Mouse (Mus musculus): ENCODE data around the gene Gm12248. TPM values are rescaled to one million over a fixed set of nuclear protein-coding genes. Genes with fewer than 3 reads are reported as not detected.

Gm12248 gene
- polyA plus RNA-seq, 1 experiment from 2014 or later = not detected

DNA sequence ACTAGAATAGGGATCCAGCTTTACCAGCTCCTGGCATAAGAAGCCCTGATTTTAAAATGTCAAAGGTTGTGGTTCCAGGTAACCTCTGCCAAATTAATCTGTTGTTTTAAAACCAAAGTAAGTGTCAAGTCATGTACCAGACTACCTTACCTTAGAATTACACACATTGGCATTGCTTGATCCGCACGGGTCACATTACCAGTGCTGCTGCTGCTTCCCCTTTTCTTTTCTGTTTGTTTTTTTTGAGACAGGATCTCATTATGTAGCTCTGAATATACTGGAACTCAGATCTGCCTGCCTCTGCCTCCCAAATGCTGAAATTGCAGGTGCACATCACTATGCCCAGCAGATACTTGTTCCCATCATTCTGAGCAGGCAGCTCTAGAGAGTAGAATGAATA is 63.1 kb downstream of the Gm12248 start:
- Histone ChIP-seq H3K27ac (ENCODE audit: low read depth, low read length) (no peak overlapping the region), H3K9ac (ENCODE audit: low read depth, low read length) (no peak overlapping the region), H3K4me3 (ENCODE audit: low read depth, low read length) (no peak overlapping the region), H3K4me1 (replicated peaks; ENCODE audit: control insufficient read depth, insufficient read depth, low read length) (peaks cover 9% of the 10 kb centered on the region), H3K27me3 (replicated peaks; ENCODE audit: control insufficient read depth, insufficient read depth, low read length) (no peaks in the 10 kb centered on the region), H3K4me2 (replicated peaks; ENCODE audit: low read depth) (no peak overlapping the region), H3K36me3 (ENCODE audit: control insufficient read depth, insufficient read depth) (no peaks in the 10 kb centered on the region), H3K9me3 (ENCODE audit: control insufficient read depth) (no peaks in the 10 kb centered on the region)
- WGBS = 69% methylated on average over 2 of the region's 2 CpGs
- ATAC-seq = no peak
- no peak for TF ChIP-seq CTCF (IDR thresholded peaks at IDR 0.05; ENCODE audit: low read depth)

DNA sequence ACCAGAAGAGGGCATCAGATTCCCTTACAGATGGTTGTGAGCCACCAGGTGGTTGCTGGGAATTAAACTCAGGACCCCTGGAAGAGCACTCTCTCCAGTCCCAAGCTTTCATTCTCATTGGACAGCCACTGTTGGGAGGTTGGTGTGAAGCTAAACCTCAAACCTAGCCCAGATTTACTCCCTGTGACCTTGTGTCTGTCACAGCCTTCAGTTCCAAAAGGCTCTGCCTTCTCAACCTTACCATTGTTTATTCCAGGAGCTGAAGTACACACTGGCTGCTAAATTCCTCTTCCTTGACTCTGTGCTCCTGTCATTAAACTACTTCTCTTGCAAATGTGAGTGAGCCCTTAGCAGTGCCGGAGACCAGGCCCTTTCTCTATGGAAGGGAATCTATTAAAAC is 64.0 kb downstream of the Gm12248 start:
- Histone ChIP-seq H3K4me3 (ENCODE audit: low read depth, low read length) (no peak overlapping the region), H3K4me2 (replicated peaks; ENCODE audit: low read depth) (no peak overlapping the region), H3K4me1 (replicated peaks; ENCODE audit: control insufficient read depth, insufficient read depth, low read length) (peaks cover 9% of the 10 kb centered on the region), H3K27ac (ENCODE audit: low read depth, low read length) (no peak overlapping the region), H3K9me3 (ENCODE audit: control insufficient read depth) (no peaks in the 10 kb centered on the region), H3K36me3 (ENCODE audit: control insufficient read depth, insufficient read depth) (no peaks in the 10 kb centered on the region), H3K27me3 (replicated peaks; ENCODE audit: control insufficient read depth, insufficient read depth, low read length) (no peaks in the 10 kb centered on the region), H3K9ac (ENCODE audit: low read depth, low read length) (no peak overlapping the region)
- no peak for ATAC-seq
- 77% methylated on average over 1 of the region's 1 CpGs for WGBS
- TF ChIP-seq CTCF (IDR thresholded peaks at IDR 0.05; ENCODE audit: low read depth) = no peak

DNA sequence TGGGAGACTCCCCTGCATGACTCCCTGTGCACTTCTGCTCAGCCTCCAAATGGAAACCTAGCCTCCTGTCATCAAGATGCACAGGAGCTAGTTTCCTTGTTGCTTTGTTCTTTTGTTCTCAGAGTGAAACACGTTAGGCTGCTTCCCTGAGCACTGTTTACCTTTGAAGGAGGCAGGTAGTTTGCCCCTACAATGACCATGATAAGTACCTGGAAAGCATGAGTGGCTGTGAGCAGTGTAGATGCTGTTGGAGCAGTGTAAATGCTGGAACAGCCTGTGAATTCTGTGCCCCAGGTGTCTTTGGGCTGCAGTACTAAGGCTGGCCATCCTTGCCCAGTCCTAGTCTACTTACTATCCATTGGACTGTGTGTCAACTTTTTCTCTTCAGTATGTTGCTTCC is 66.1 kb downstream of the Gm12248 start:
- H3K27ac ChIP-seq (ENCODE audit: low read depth, low read length) = no peak overlapping the region
- H3K27me3 ChIP-seq (replicated peaks; ENCODE audit: control insufficient read depth, insufficient read depth, low read length) = no peaks in the 10 kb centered on the region
- H3K9ac ChIP-seq (ENCODE audit: low read depth, low read length) = no peak overlapping the region
- H3K4me2 ChIP-seq (replicated peaks; ENCODE audit: low read depth) = no peak overlapping the region
- H3K4me1 ChIP-seq (replicated peaks; ENCODE audit: control insufficient read depth, insufficient read depth, low read length) = peaks cover 5% of the 10 kb centered on the region; the same call in 1 of the 2 replicates
- H3K4me3 ChIP-seq (ENCODE audit: low read depth, low read length) = no peak overlapping the region
- no peak for TF ChIP-seq CTCF (IDR thresholded peaks at IDR 0.05; ENCODE audit: low read depth)
- 33% methylated on average over 1 of the region's 1 CpGs for WGBS
- no peaks in the 10 kb centered on the region for H3K9me3 ChIP-seq (ENCODE audit: control insufficient read depth)
- no peak; the same call in 1 of the 2 replicates for ATAC-seq
- H3K36me3 ChIP-seq (ENCODE audit: control insufficient read depth, insufficient read depth) = no peaks in the 10 kb centered on the region

DNA sequence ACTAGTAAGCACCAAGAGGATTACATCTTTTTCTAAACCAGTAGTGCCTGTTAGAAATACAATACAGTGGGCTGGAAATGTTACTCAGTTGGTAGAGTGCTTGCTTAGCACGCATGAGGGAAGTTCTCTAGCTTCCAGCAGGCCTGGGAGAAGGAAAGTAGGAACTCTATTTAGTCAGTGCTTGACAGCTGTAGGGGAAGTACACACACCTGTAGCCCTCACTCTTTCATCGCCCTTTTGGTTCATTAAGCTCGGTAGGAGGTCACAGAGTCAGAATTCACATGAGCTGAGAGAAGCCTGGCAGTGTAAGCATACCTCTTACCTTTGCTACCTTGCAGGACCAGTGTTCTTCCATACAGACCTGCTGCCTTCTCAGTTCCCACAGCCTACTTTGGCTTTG is 66.6 kb downstream of the Gm12248 start:
- no peak for TF ChIP-seq CTCF (IDR thresholded peaks at IDR 0.05; ENCODE audit: low read depth)
- Histone ChIP-seq H3K27ac (ENCODE audit: low read depth, low read length) (no peak overlapping the region), H3K9ac (ENCODE audit: low read depth, low read length) (no peak overlapping the region), H3K27me3 (replicated peaks; ENCODE audit: control insufficient read depth, insufficient read depth, low read length) (no peaks in the 10 kb centered on the region), H3K4me3 (ENCODE audit: low read depth, low read length) (no peak overlapping the region), H3K4me2 (replicated peaks; ENCODE audit: low read depth) (no peak overlapping the region), H3K9me3 (ENCODE audit: control insufficient read depth) (no peaks in the 10 kb centered on the region), H3K4me1 (replicated peaks; ENCODE audit: control insufficient read depth, insufficient read depth, low read length) (peaks cover 5% of the 10 kb centered on the region; the same call in 1 of the 2 replicates), H3K36me3 (ENCODE audit: control insufficient read depth, insufficient read depth) (no peaks in the 10 kb centered on the region)
- no peak; the same call in 1 of the 2 replicates for ATAC-seq
- WGBS = 33% methylated on average over 3 of the region's 3 CpGs

GRCm38 (mm10) chr11:58025881-58026280 is 67.1 kb downstream of the Gm12248 start:
- Histone ChIP-seq H3K36me3 (ENCODE audit: control insufficient read depth, insufficient read depth) (no peaks in the 10 kb centered on the region), H3K4me2 (replicated peaks; ENCODE audit: low read depth) (no peak overlapping the region), H3K9me3 (ENCODE audit: control insufficient read depth) (no peaks in the 10 kb centered on the region), H3K27ac (ENCODE audit: low read depth, low read length) (no peak overlapping the region), H3K4me3 (ENCODE audit: low read depth, low read length) (no peak overlapping the region), H3K4me1 (replicated peaks; ENCODE audit: control insufficient read depth, insufficient read depth, low read length) (peaks cover 6% of the 10 kb centered on the region; the same call in 1 of the 2 replicates), H3K9ac (ENCODE audit: low read depth, low read length) (no peak overlapping the region), H3K27me3 (replicated peaks; ENCODE audit: control insufficient read depth, insufficient read depth, low read length) (no peaks in the 10 kb centered on the region)
- no peak for ATAC-seq
- WGBS = 48% methylated on average over 4 of the region's 4 CpGs
- TF ChIP-seq CTCF (IDR thresholded peaks at IDR 0.05; ENCODE audit: low read depth) = no peak

DNA sequence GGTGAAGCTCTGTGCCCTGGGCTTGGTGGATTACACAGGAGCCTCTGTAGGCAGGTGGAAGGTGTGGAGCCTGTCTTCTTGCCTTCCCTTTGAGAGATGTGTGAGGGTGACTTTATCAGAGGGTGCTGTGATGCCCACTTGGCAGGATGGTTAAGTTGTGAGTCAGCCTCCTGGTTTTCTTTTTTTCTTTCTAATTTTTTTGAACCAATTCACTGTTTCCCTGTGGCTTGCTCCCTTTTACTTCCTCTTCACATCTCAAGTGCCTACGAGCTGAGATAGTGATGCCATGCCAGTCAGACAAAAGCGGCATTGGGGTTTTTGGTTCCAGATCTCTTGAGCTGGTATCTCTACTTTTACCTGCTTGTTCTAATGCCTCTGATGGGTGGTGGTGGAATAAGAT is 68.3 kb downstream of the Gm12248 start:
- no peak for ATAC-seq
- no peaks in the 10 kb centered on the region for H3K9me3 ChIP-seq (ENCODE audit: control insufficient read depth)
- H3K9ac ChIP-seq (ENCODE audit: low read depth, low read length) = no peak overlapping the region
- H3K4me3 ChIP-seq (ENCODE audit: low read depth, low read length) = no peak overlapping the region
- no peaks in the 10 kb centered on the region for H3K27me3 ChIP-seq (replicated peaks; ENCODE audit: control insufficient read depth, insufficient read depth, low read length)
- peaks cover 14% of the 10 kb centered on the region for H3K4me1 ChIP-seq (replicated peaks; ENCODE audit: control insufficient read depth, insufficient read depth, low read length)
- TF ChIP-seq CTCF (IDR thresholded peaks at IDR 0.05; ENCODE audit: low read depth) = no peak
- H3K36me3 ChIP-seq (ENCODE audit: control insufficient read depth, insufficient read depth) = no peaks in the 10 kb centered on the region
- H3K4me2 ChIP-seq (replicated peaks; ENCODE audit: low read depth) = no peak overlapping the region
- 66% methylated on average over 2 of the region's 2 CpGs for WGBS
- no peak overlapping the region for H3K27ac ChIP-seq (ENCODE audit: low read depth, low read length)

GRCm38 (mm10) chr11:58024271-58024670 is 68.7 kb downstream of the Gm12248 start:
- Histone ChIP-seq H3K4me3 (ENCODE audit: low read depth, low read length) (no peak overlapping the region), H3K4me2 (replicated peaks; ENCODE audit: low read depth) (no peak overlapping the region), H3K36me3 (ENCODE audit: control insufficient read depth, insufficient read depth) (no peaks in the 10 kb centered on the region), H3K4me1 (replicated peaks; ENCODE audit: control insufficient read depth, insufficient read depth, low read length) (peaks cover 14% of the 10 kb centered on the region), H3K27me3 (replicated peaks; ENCODE audit: control insufficient read depth, insufficient read depth, low read length) (no peaks in the 10 kb centered on the region), H3K27ac (ENCODE audit: low read depth, low read length) (no peak overlapping the region), H3K9me3 (ENCODE audit: control insufficient read depth) (no peaks in the 10 kb centered on the region), H3K9ac (ENCODE audit: low read depth, low read length) (no peak overlapping the region)
- 59% methylated on average over 1 of the region's 1 CpGs for WGBS
- no peak for ATAC-seq
- no peak for TF ChIP-seq CTCF (IDR thresholded peaks at IDR 0.05; ENCODE audit: low read depth)
